Mouse (Mus musculus) cerebellum, adult 18-20 months (tissue): Measurements from ENCODE around the gene Nfic.

Experiments used
- DNase-seq, 2 experiments: peaks; one replicate each; pipeline ENCODE4 v3.0.0; 2021

Gene Nfic

GRCm38 (mm10) chr10:81485060-81485449 is 29.6 kb upstream of the Nfic start:
- no peak for DNase-seq

- DNase-seq, result no peak
Measured at GRCm38 (mm10) chr10:81484441-81485059, 29.1 kb upstream of the Nfic start.

- DNase-seq, result peak; percentile 46 to 62
Measured at GRCm38 (mm10) chr10:81483983-81484382, 28.5 kb upstream of the Nfic start.

- peak; percentile 54 to 89 for DNase-seq
Measured at GRCm38 (mm10) chr10:81482533-81482889, 27.1 kb upstream of the Nfic start, which contains the start of gene Celf5. Gene Celf5, minus strand, starts transcription at chr10:81482709.

GRCm38 (mm10) chr10:81481605-81482532 is 26.4 kb upstream of the Nfic start:
- peak in 1 of 2 experiments; percentile 46 for DNase-seq

- DNase-seq, result no peak
Measured at GRCm38 (mm10) chr10:81474461-81474860, 19.0 kb upstream of the Nfic start.

GRCm38 (mm10) chr10:81473003-81473451 is 17.6 kb upstream of the Nfic start:
- DNase-seq, result peak; percentile 69

- no peak for DNase-seq
Measured at GRCm38 (mm10) chr10:81472403-81473002, 17.1 kb upstream of the Nfic start.

GRCm38 (mm10) chr10:81470454-81470853 is 15.0 kb upstream of the Nfic start:
- DNase-seq, result no peak

- no peak for DNase-seq
Measured at GRCm38 (mm10) chr10:81469253-81469652, 13.8 kb upstream of the Nfic start.

- DNase-seq, result peak in 1 of 2 experiments; percentile 25
Measured at GRCm38 (mm10) chr10:81467670-81468235, 12.3 kb upstream of the Nfic start.

GRCm38 (mm10) chr10:81466881-81467280 is 11.4 kb upstream of the Nfic start:
- DNase-seq, result peak in 1 of 2 experiments; percentile 6

- DNase-seq, result no peak
Measured at GRCm38 (mm10) chr10:81466066-81466465, 10.6 kb upstream of the Nfic start.

GRCm38 (mm10) chr10:81465265-81465645 is 9.8 kb upstream of the Nfic start:
- DNase-seq, result no peak

GRCm38 (mm10) chr10:81464405-81465264 is 9.2 kb upstream of the Nfic start:
- peak; percentile 48 to 55 for DNase-seq

- no peak for DNase-seq
Measured at GRCm38 (mm10) chr10:81463531-81463930, 8.1 kb upstream of the Nfic start.

GRCm38 (mm10) chr10:81462917-81463316 is 7.5 kb upstream of the Nfic start:
- DNase-seq, result no peak

- no peak for DNase-seq
Measured at GRCm38 (mm10) chr10:81462415-81462804, 7.0 kb upstream of the Nfic start.

- no peak for DNase-seq
Measured at GRCm38 (mm10) chr10:81461673-81462414, 6.4 kb upstream of the Nfic start.

- DNase-seq, result no peak
Measured at GRCm38 (mm10) chr10:81460951-81461350, 5.5 kb upstream of the Nfic start.

GRCm38 (mm10) chr10:81460471-81460870 is 5.0 kb upstream of the Nfic start:
- DNase-seq, result no peak

GRCm38 (mm10) chr10:81459399-81459798 is 4.0 kb upstream of the Nfic start:
- DNase-seq, result no peak
